Mouse (Mus musculus) lung, adult 2 months (tissue): ENCODE measurements at regions not wholly inside any gene's neighbourhood (a gene's known extent, or its start where the extent isn't known, plus 50 kb on each side); places are given as distances from the start of the nearest gene placed in this dataset.

Experiments used
- CTCF ChIP-seq: fragments of 200-500 bp; IDR thresholded peaks from 2 replicates; pipeline ENCODE4 v1.5.1; 2011; ENCODE audit warnings: mild to moderate bottlenecking, low read length, control low read depth; ENCODE audit not compliant: insufficient read depth
- POLR2A ChIP-seq: fragments of 200-500 bp; IDR thresholded peaks from 2 replicates; pipeline ENCODE4 v1.6.1; 2011; ENCODE audit warnings: low read depth, mild to moderate bottlenecking, control low read depth, low read length, borderline replicate concordance; ENCODE audit errors: extremely low read depth

- TF ChIP-seq CTCF (no peak), POLR2A (no peak)
Measured at GRCm38 (mm10) chr13:34507224-34507623, 146.1 kb downstream of the Pxdc1 start.
